Mouse (Mus musculus): ENCODE measurements at regions not wholly inside any gene's neighbourhood (a gene's known extent, or its start where the extent isn't known, plus 50 kb on each side); places are given as distances from the start of the nearest gene placed in this dataset.

GRCm38 (mm10) chr4:54471009-54471408 is 473.8 kb upstream of the Zfp462 start:
- H3K4me3 ChIP-seq = no peak overlapping the region
- H3K4me1 ChIP-seq = peaks cover 18% of the 10 kb centered on the region
- no peaks in the 10 kb centered on the region for H3K27me3 ChIP-seq (ENCODE audit: insufficient read depth, poor library complexity, severe bottlenecking)
- no peaks in the 10 kb centered on the region for H3K9me3 ChIP-seq
- no peaks in the 10 kb centered on the region for H3K36me3 ChIP-seq
- DNase-seq (ENCODE audit: low spot score) = no peak
- H3K27ac ChIP-seq = peak overlapping the region; percentile 33; the same call in 1 of the 2 replicates
- 50% methylated on average over 1 of the region's 1 CpGs for WGBS

GRCm38 (mm10) chr4:54481766-54482165 is 463.1 kb upstream of the Zfp462 start:
- H3K9me3 ChIP-seq = no peaks in the 10 kb centered on the region
- no peak overlapping the region for H3K27ac ChIP-seq
- no peaks in the 10 kb centered on the region for H3K36me3 ChIP-seq
- no peak for DNase-seq (ENCODE audit: low spot score)
- 63% methylated on average over 2 of the region's 2 CpGs for WGBS
- H3K4me1 ChIP-seq = no peaks in the 10 kb centered on the region
- no peak overlapping the region for H3K4me3 ChIP-seq
- H3K27me3 ChIP-seq (ENCODE audit: insufficient read depth, poor library complexity, severe bottlenecking) = no peaks in the 10 kb centered on the region

GRCm38 (mm10) chr4:54493074-54493473 is 451.8 kb upstream of the Zfp462 start:
- WGBS = 62% methylated on average over 6 of the region's 6 CpGs
- Histone ChIP-seq H3K27ac (no peak overlapping the region), H3K4me3 (no peak overlapping the region), H3K27me3 (ENCODE audit: insufficient read depth, poor library complexity, severe bottlenecking) (no peaks in the 10 kb centered on the region), H3K36me3 (no peaks in the 10 kb centered on the region), H3K4me1 (no peaks in the 10 kb centered on the region), H3K9me3 (no peaks in the 10 kb centered on the region)
- DNase-seq (ENCODE audit: low spot score) = no peak

- Histone ChIP-seq H3K4me3 (no peak overlapping the region), H3K27me3 (ENCODE audit: insufficient read depth, poor library complexity, severe bottlenecking) (no peaks in the 10 kb centered on the region), H3K27ac (no peak overlapping the region), H3K4me1 (no peaks in the 10 kb centered on the region), H3K9me3 (no peaks in the 10 kb centered on the region), H3K36me3 (no peaks in the 10 kb centered on the region)
- no peak for DNase-seq (ENCODE audit: low spot score)
- 82% methylated on average over 2 of the region's 2 CpGs for WGBS
These were observed 447.4 kb upstream of the Zfp462 start for GRCm38 (mm10) chr4:54497312-54497994.

- H3K36me3 ChIP-seq = no peaks in the 10 kb centered on the region
- 78% methylated on average over 1 of the region's 1 CpGs for WGBS
- no peak overlapping the region for H3K27ac ChIP-seq
These were observed 428.9 kb upstream of the Zfp462 start for GRCm38 (mm10) chr4:54515934-54516333.

GRCm38 (mm10) chr4:54523283-54523682 is 421.6 kb upstream of the Zfp462 start:
- peak overlapping the region; percentile 67; the same call in 1 of the 2 replicates for H3K27ac ChIP-seq
- no peak for DNase-seq (ENCODE audit: low spot score)
- WGBS = 32% methylated on average over 5 of the region's 5 CpGs

More at GRCm38 (mm10) chr4:54515934-54516333, 428.9 kb upstream of the Zfp462 start:
- no peaks in the 10 kb centered on the region for H3K9me3 ChIP-seq
- no peak overlapping the region for H3K4me3 ChIP-seq
- peaks cover 35% of the 10 kb centered on the region; the same call in 1 of the 2 replicates for H3K27me3 ChIP-seq (ENCODE audit: insufficient read depth, poor library complexity, severe bottlenecking)
- no peaks in the 10 kb centered on the region for H3K4me1 ChIP-seq
- DNase-seq (ENCODE audit: low spot score) = no peak

GRCm38 (mm10) chr4:54526003-54526586 is 418.8 kb upstream of the Zfp462 start:
- no peak overlapping the region; the same call in 1 of the 2 replicates for H3K27ac ChIP-seq
- WGBS = 62% methylated on average over 5 of the region's 5 CpGs
- H3K27me3 ChIP-seq (ENCODE audit: insufficient read depth, poor library complexity, severe bottlenecking) = no peaks in the 10 kb centered on the region
- no peak overlapping the region for H3K4me3 ChIP-seq
- no peaks in the 10 kb centered on the region for H3K36me3 ChIP-seq
- no peaks in the 10 kb centered on the region for H3K9me3 ChIP-seq
- DNase-seq (ENCODE audit: low spot score) = no peak
- peaks cover 9% of the 10 kb centered on the region for H3K4me1 ChIP-seq

More at GRCm38 (mm10) chr4:54523283-54523682, 421.6 kb upstream of the Zfp462 start:
- peaks cover 9% of the 10 kb centered on the region for H3K4me1 ChIP-seq
- no peak overlapping the region for H3K4me3 ChIP-seq
- no peaks in the 10 kb centered on the region for H3K9me3 ChIP-seq
- peaks cover 2% of the 10 kb centered on the region; the same call in 1 of the 2 replicates for H3K27me3 ChIP-seq (ENCODE audit: insufficient read depth, poor library complexity, severe bottlenecking)
- no peaks in the 10 kb centered on the region for H3K36me3 ChIP-seq

- Histone ChIP-seq H3K4me1 (peaks cover 9% of the 10 kb centered on the region), H3K36me3 (no peaks in the 10 kb centered on the region), H3K4me3 (no peak overlapping the region), H3K9me3 (no peaks in the 10 kb centered on the region), H3K27ac (no peak overlapping the region), H3K27me3 (ENCODE audit: insufficient read depth, poor library complexity, severe bottlenecking) (peaks cover 6% of the 10 kb centered on the region; the same call in 1 of the 2 replicates)
- DNase-seq (ENCODE audit: low spot score) = no peak
- WGBS = 60% methylated on average over 2 of the region's 2 CpGs
These were observed 417.2 kb upstream of the Zfp462 start for GRCm38 (mm10) chr4:54527660-54528059.

GRCm38 (mm10) chr4:54531739-54532138 is 413.1 kb upstream of the Zfp462 start:
- Histone ChIP-seq H3K27ac (no peak overlapping the region), H3K4me3 (no peak overlapping the region), H3K4me1 (peaks cover 20% of the 10 kb centered on the region), H3K27me3 (ENCODE audit: insufficient read depth, poor library complexity, severe bottlenecking) (peaks cover 12% of the 10 kb centered on the region; the same call in 1 of the 2 replicates), H3K36me3 (no peaks in the 10 kb centered on the region), H3K9me3 (no peaks in the 10 kb centered on the region)
- no peak for DNase-seq (ENCODE audit: low spot score)
- WGBS = 58% methylated on average over 2 of the region's 2 CpGs

GRCm38 (mm10) chr4:54533846-54534245 is 411.0 kb upstream of the Zfp462 start:
- no peak overlapping the region for H3K27ac ChIP-seq
- peaks cover 12% of the 10 kb centered on the region; the same call in 1 of the 2 replicates for H3K27me3 ChIP-seq (ENCODE audit: insufficient read depth, poor library complexity, severe bottlenecking)
- peak; percentile 82 for DNase-seq (ENCODE audit: low spot score)
- H3K36me3 ChIP-seq = no peaks in the 10 kb centered on the region
- H3K9me3 ChIP-seq = no peaks in the 10 kb centered on the region
- 9% methylated on average over 2 of the region's 2 CpGs for WGBS
- H3K4me3 ChIP-seq = no peak overlapping the region
- peaks cover 20% of the 10 kb centered on the region for H3K4me1 ChIP-seq

- DNase-seq (ENCODE audit: low spot score) = no peak
- 74% methylated on average over 7 of the region's 7 CpGs for WGBS
- Histone ChIP-seq H3K27ac (no peak overlapping the region), H3K27me3 (ENCODE audit: insufficient read depth, poor library complexity, severe bottlenecking) (no peaks in the 10 kb centered on the region), H3K4me3 (no peak overlapping the region), H3K36me3 (no peaks in the 10 kb centered on the region), H3K4me1 (no peaks in the 10 kb centered on the region), H3K9me3 (no peaks in the 10 kb centered on the region)
These were observed 391.8 kb upstream of the Zfp462 start for GRCm38 (mm10) chr4:54552864-54553618.

GRCm38 (mm10) chr4:54563075-54563474 is 381.8 kb upstream of the Zfp462 start:
- WGBS = 86% methylated on average over 1 of the region's 1 CpGs
- DNase-seq (ENCODE audit: low spot score) = no peak
- Histone ChIP-seq H3K36me3 (no peaks in the 10 kb centered on the region), H3K27ac (no peak overlapping the region), H3K9me3 (no peaks in the 10 kb centered on the region), H3K4me1 (no peaks in the 10 kb centered on the region), H3K27me3 (ENCODE audit: insufficient read depth, poor library complexity, severe bottlenecking) (no peaks in the 10 kb centered on the region), H3K4me3 (no peak overlapping the region)

- Histone ChIP-seq H3K27me3 (ENCODE audit: insufficient read depth, poor library complexity, severe bottlenecking) (no peaks in the 10 kb centered on the region), H3K36me3 (no peaks in the 10 kb centered on the region), H3K4me3 (no peak overlapping the region), H3K9me3 (no peaks in the 10 kb centered on the region), H3K27ac (no peak overlapping the region), H3K4me1 (no peaks in the 10 kb centered on the region)
- no peak for DNase-seq (ENCODE audit: low spot score)
These were observed 371.7 kb upstream of the Zfp462 start for GRCm38 (mm10) chr4:54573185-54573584.

Measured in heart, embryonic 10.5 days (tissue).